Mouse (Mus musculus) cerebellum, postnatal 36 days (tissue): ENCODE measurements around the gene Cflar.
"Not testable (repeated sequence)": the region's sequence is repeated elsewhere in the genome, so short reads cannot be mapped to it uniquely, and the experiment has no call there.

ENCODE experiments used
- DNase-seq, 2 experiments: peaks; one replicate each; pipeline ENCODE4 v3.0.0; 2021 to 2022; ENCODE audit warnings: mixed read lengths in 2 of 2

The Cflar gene

DNA sequence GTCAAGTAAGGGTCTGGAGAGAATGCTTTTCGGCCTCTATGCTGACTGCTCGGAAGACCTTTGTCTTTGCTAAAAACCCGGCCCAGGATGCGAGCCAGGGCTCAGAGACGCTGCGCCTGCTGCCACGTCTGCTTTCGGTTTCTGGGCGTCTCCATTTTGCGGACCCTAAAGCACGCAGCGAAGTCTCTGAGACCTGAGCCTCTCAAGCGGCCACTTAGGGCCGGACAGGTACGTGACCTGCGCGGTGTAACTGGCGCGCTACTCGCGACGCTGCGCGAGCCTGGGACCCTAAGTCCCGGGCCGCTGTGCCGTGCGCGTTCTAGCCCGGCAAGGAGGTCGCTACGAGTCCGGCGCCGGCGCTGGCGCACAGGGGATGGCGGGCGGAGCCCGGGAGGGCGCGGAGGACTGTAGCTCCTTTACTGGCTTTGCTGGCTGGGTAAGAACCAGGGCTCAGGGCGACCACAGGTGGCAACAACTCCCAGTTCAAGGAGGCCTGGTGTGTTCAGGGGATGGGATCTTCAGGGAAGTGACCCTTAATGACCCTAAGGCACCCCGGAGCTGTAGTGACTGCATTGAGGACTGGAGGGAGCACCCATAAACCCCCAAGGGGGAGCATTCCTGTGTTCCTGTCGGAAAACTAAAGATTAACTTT lies at the start of gene Cflar:
Cflar (plus strand) TSS at position 144 of the 652 bp plus-strand sequence.
- DNase-seq, result peak; percentile 63 to 64

DNA sequence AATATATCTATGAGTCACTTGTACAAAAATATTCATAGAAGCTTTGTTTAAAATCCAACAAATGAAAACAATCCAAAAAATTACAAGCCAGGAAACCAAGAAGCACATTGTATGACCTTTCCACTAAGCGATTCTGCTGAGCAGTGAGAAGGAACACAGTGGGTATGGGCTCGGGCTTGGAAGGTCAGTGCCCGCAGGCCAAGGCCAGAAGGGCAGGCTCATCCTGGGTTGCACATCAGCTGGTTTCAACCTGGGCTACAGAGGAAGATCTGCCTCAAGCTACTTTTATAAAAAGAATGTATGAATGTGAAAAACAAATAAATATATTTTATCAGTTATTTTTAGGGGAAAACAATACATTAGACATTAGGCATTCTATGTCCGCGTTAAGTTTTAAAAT lies 48.6 kb upstream of the Cflar start:
- not testable (repeated sequence) for DNase-seq

DNA sequence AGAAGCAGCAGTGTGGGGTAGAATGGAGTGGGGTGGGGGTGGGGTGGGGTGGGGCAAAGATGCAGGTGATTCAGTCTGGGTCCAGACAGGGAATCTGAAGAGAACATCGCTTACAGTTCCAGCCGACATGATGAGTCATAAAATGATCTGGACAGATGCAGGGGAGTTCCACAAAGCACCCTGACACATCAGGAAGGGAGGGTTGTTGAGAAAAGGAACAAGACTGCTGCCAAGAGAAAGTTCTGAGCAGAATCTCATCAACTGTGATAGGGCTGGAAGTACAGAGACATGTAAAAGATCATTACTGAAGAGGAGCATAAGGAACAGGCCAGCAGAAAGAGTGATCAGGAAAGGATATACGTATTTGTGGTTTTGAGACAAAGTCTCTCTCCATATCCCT lies 47.9 kb upstream of the Cflar start:
- DNase-seq, result not testable (repeated sequence)

DNA sequence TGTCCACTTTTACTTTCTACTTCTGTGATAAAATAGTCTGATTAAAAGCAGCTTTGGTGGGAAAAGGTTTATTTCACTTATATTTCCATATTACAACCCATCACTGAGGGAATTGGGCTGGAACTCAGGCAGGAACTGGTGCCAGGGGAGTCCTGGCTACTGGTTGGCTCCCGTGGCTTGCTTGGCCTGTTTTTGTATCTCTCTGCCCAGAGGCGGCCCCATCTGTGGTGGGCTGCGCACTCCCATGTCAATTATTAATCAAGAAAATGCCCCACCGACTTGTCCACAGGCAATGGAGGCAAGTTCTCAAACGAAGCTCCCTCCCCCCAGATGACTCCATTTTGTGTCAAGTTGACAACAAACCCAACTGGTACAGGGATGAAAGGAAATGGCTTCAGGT lies 43.1 kb upstream of the Cflar start:
- DNase-seq, result no peak

DNA sequence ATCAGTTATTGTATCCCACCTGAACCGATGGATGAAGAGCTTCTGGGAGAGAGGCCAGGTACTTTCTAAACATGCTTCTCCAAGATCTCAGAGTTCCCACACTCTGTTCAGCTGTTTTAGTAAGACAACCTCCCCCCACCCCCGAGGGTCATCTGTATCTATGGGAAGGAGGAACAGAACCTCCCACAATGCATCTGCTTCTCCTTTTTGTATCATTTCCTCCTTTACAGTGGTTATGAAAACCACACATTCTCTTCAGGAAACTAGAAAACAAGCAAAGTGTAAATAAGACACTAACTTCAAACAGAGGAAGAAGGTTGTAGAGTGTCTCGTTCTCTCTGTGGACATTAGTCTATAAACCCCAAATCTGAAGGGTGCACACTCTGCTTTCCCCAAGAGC lies 41.7 kb upstream of the Cflar start:
- not testable (repeated sequence) for DNase-seq

DNA sequence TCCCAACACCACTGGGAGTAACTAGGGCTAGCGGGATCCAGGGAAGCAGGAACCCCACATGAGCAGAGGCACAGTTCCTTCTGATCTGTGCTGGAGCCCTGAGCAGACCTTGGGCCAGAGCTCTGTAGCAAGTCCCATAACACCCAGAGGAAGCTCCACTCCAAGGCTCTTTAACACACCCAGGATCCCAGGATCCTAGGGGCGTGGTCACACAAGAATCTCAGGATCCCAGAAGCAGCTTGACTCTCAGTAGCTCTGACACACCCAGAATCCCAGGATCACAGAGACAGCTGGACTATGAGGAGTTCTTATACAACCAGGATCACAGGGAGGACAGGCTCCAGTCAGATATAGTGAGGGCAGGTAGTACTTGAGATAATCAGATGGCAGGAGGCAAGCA lies 39.2 kb upstream of the Cflar start:
- DNase-seq, result no peak

DNA sequence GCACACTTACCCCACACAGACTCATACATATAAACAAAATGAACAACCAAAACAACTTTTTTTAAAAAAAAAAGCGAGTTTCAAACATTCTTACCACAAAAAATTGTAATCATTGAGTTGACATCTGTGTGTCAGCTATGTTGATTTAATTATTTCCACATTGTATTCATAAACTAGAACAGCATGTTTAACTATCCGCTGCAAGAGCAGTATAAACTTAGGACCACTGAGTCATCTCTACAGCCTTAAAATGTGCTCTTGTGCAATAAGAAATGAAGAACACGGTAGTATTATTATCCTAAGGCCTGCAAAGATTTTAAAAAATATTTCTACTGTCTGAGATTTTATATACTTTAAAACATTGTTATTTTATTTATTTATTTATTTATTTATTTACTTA lies 36.3 kb upstream of the Cflar start:
- DNase-seq, result no peak

DNA sequence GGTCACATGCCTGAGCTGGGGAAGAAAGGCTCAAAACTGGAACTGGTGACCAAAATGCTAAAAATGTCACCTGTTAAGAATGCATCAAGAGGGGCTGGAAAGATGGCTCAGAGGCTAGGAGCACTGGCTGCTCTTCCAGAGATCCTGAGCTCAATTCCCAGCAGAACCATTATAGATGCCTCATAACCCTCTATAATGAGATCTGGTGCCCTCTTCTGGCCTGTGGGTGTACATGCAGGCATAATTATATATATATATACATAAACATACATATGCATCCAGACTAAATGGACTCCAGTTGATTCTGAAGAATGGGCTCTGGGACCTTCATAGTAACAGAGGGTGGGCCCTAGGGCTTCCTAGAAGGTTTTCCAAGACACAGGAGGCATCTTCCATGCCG lies 33.7 kb upstream of the Cflar start:
- DNase-seq, result peak; percentile 19 to 39

DNA sequence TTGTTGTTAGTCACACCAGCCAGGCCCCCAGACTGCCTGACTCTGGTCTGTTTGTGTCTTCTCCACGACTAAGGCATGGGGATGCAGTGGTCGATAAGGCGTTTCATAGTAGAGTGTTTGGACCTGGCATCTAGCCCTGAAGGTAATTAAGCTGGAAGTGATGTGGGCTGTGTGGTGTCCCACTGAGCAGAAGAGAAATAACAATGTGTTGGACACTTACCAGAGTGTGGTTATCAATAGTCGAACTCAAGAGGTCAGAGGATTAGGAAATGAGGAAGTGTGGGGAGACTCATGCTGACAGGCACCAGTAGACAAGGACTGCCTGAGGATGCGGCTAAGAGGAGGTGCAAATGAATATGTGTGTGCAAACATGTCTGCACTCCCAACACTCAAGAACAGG lies 32.9 kb upstream of the Cflar start:
- not testable (repeated sequence) for DNase-seq

DNA sequence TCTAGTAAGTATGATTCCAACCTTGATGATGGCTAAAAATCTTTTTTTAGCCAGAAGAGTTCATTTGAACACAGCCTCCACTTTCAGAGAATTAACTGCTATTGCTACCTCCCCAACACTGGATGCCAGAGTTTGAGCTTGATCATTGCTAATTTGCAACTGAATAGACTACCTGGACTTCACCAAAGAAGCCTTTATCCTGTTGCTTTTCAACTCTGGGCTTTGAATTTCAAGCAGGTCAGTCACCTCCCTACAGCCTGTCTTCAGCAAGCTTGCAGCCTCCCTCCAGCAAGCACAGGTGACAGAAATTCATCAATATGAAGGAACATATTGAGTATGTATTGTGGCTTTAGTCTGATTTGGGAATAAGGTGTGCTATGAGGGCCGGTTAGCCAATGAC lies 21.9 kb upstream of the Cflar start:
- no peak for DNase-seq

DNA sequence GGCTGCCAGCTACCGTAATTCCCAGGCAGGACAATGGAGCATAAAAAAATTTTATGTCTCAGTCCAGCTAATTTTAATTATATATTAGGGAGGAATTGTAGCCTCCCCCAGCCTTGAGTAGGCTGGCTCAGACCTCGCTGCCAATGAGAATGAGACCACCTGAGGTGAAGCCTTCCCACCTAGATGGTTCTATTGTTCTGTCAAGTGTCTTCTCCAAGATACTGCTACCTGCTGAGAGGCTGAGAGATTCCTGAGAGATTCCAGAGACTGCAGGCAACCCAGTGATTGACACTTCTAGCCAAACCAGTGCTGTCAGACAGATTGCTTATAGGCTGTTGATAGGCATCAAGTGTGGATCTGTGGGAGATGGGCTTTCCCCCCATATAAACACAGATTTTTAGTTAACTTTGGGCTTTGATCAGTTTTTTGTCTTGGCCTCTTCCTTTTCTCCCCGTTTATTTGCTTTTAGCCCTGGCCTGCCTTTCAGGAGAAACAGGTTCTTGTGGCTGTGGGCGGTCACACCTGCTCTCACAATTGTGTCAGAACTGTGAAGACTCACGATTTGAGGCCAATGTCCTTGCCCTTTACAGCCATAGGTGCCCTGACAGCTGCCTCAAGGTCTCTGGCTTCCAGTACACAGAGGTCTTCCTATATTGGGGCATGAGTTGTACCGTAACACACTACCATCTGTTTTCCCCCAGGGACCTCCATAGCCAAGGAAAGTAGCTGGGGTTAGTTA lies 21.1 kb upstream of the Cflar start:
- DNase-seq, result no peak

DNA sequence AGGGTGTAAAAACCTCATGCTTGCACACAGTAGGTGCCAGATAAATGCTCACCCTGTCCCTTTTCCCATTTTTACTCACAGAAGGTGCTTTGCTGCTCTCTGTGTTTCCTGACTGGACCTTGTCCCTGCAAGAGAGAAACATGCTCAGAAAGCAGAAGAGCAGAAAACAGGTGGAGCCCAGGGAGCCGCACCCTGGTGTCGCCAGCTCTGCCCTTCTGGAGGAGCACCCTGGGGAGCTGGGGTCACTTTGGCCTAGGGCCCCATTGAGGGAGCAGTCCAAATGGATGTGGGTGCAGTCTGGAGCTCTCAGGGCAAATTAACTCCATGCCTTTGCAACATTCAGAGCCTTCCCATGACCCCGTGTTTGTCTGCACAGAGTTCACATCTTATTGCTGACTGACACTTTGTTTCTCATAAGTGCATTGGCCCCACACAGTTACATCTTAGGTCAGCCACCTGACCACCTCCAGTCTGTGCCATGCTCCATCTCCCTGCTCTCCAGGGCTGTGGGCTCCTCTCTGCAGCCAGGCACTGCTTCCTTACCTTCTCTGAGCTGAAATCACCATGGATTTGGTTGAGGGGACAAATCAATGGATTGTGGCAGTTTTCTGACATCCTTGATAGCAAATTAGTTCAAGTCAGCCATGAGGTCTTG lies 20.3 kb upstream of the Cflar start:
- not testable (repeated sequence) for DNase-seq

DNA sequence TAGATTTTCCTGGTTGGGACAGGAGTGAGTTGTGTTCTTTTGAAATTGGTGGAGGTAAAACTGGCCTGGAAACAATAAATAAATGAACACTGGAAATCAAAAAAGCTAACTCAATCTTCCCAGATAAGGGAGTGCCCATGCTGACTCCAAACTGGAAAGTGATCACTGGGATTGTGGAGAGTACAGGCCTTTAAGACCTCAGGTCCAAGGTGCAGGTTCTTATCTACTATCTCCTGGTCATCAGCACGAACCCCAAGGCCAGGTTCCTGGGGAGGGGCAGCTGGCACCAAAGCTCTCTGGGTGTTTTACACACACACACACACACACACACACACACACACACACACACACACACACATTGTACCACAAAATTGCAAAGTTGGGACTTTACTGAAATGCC lies 19.6 kb upstream of the Cflar start:
- not testable (repeated sequence) for DNase-seq

DNA sequence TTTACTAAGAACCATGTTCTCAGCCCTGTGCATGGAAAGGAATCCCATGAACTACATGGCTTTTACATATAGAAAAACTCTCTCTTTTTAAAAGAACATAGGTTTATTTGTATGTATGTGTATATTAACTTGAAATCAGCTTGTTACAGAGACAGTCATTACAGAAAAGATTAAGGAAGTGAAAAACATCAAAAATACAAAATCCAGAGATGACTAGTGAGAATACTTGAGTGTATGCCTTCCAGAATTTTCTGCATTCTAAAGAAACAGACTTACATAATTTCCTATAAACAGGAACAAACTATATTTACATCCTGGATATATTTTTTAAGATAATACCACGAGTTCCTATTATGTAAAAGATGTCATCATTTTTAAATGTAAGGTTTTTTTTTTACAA lies 17.6 kb upstream of the Cflar start:
- DNase-seq, result no peak

DNA sequence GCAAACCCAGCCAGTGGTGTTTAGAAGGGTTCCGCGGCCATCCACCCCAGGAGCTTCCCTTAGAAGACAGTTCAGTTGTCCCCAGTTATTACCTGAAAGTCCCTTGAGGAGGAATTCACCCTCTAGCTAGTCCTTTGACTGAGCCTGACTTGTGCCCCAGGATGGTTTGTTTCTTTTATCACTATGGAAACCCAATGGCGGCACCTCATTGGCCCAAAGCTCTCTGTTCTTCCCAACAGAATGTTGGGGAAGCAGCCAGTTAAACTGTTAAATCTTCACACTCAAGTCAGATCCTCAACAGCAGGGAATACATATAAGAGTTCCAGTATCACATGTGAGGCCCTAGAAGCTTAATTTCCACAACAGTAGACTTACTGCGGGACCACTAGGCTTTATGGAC lies 15.5 kb upstream of the Cflar start, which contains the start of gene Als2cr12:
Als2cr12 (minus strand) TSS at position 180 of the 400 bp plus-strand sequence.
- not testable (repeated sequence) for DNase-seq

DNA sequence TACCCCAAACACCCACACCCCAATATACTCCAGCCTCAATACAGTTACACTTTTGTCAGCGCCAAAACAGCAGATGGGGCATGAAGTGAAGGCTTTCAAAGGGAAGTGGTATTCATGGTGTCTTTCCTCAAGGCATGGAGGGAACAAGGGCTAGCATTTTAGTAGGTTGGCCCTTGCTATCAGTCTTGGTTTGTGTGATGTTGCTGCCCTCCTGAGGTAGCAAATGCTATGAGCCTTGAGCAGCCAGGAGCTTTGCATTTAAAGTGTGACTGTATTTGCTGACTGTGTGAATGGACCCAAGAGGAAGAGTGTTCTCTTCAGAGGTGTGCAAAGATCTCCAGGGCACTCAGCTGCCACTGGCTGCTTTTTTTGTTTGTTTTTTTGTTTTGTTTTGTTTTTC lies 13.7 kb upstream of the Cflar start:
- peak; percentile 23 to 41 for DNase-seq

DNA sequence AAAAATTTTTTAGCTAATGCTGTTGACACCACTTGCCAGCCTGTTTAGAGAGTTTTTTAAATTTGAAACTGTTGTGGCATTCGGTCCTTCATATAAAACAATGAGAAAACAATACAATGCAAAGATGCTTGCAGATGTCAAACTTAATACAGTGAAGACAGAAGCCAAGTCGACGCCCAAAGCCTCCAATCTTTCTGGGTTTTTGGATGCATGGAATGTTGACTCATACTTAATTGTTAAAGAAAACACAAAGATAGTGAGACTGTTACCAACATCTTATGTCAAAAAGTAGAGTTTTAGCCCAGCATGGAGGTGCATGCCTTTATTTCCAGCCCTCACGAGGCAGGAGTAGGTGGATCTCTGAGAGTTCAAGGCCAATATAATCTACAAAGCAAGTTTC lies 12.5 kb upstream of the Cflar start:
- no peak for DNase-seq

DNA sequence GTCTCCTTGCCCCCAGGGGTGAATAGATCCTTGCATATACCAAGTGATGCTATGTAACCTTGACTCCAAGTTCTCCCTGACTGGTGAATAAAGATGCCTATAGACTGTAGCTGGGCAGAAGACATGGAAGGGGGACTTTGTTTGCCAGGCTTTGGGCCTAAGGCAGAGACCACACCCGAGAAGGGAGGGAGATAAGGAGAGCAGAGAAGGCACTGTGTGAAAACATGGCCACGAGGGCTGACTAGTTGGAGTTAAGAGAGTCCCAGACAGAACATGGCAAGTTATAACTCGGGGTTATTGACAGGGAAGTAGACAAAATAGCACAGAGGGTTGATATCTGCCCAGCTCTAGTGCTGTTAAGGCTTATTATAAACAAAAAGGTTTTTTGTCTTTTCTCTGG lies 11.3 kb upstream of the Cflar start:
- no peak for DNase-seq

DNA sequence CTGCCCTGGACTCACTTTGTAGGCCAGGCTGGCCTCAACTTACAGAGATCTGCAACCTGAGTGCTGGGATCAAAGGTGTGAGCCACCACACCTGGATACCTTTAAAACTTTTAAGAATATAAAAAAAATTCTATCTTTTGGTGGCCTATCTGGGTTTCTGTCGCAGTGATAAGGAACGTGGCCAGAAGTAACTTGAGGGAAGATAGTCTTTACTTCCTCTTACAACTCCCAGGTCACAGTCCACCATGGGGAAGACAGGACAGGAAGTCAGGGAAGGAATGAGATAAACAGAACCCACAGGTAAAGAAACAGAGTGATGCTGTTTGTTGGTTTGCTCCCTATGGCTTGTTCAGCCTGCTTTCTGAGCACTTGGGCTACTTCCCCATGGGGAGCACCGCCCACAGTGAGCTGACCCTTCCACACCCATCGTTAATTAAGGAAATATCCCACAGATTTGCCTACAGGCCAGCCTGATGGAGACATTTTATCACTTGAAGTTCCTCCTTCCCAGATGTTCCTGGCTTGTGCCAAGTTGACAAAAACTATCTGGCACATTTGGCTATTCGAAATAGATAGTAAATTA lies 10.6 kb upstream of the Cflar start:
- DNase-seq, result not testable (repeated sequence)

DNA sequence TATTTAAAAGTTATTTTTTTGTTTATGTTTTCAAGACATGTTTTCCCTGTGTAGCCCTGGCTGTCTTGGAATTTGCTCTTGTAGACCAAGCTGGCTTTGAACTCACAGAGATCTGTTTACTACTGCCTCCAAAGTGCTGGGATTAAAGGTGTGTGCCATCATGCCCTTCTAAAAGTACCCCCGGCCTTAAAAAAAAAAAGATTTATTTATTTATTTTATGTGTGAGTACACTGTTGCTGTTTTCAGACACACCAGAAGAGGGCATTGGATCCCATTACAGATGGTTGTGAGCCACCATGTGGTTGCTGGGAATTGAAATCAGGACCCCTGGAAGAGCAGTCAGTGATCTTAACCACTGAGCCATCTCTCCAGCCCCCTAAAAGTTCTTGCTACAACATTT lies 1.3 kb upstream of the Cflar start:
- not testable (repeated sequence) for DNase-seq

DNA sequence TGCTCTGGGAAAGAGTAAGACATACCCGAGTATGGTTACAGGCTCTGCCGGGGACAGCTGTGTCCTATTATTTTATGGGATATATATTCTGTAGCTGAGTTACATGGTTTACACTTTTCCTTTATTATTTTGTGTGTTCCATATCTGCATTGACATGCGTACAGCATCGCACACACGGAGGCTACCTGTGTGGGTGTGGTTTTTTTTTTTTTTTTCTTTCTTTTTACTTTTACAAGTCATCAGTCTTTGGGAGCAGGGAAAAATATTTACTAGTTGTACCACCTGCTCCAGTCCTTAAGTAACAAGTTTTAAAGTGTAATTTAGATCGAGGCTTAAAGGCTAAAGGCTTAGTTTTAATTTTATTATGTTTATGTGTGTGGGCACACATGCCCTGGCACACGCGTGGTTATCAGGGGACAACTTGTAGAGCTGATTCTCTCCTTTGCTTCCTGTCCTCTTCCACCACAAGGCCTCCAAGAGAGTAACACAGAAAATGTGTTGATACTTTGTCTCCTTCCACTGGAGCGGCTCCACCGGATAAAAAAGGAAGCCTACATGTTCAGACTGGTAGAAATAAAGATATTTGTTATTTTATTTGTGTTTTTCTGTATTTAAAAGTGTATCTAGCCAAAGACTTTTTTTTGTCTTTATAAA lies 470 bp upstream of the Cflar start:
- DNase-seq, result no peak

DNA sequence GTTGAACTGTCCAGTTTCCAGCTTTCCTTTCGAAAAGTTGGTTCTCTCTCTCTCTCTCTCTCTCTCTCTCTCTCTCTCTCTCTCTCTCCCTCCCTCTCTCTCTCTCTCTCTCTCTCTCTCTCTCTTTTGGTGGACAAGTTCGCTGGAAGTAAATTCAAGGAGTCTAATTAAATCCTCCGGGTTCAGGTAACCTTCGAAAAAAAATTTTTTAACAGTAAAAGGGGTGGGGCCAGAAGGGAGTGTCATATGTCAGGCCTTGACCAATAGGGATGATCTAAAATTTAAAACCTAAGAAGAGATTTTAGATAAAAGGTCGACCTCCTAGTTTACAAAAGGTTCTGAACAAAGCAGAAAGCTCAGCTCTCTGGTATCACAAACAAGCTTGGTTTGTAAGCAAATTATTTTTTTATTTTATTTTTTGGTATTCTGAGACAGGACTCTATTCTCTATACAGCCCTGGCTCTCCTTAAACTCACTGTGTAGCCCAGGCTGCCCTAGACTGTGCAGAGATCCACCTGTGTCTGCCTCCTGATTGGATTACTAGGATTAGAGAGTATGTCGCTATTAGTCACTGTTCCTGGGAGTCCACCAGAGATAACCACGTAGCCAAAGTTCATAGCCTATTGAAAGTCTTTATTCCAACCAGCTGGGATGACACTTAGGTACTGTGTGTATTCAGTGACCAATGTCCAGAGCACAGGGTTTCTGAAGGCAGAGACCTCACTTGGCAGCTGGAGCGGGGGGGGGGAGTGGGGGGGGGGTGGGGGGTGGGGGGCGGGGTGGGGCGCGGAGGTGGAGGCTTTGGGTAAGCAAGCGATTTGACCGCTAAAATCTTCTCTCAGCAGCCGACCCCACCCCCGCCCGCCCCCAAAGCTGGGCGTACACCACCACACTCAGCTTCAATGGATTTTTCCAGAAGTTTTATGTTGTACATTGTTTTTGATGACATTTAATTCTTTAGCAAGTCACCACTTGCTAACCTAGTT lies 1.1 kb downstream of the Cflar start:
- DNase-seq, result peak; percentile 11 to 45
